Mouse (Mus musculus) gastrocnemius, adult 2 months (tissue): ENCODE data around the gene Kcne1. TPM values are rescaled to one million over a fixed set of nuclear protein-coding genes. Genes with fewer than 3 reads are reported as not detected.

Experiments
- DNase-seq: peaks from one replicate; pipeline ENCODE4 v3.0.0; 2022
- H3K27ac ChIP-seq: fragments of 200-600 bp; 2 replicates; pipeline ENCODE4 v1.8.1; 2022; ENCODE audit warnings: mild to moderate bottlenecking
- H3K4me3 ChIP-seq: fragments of 200-600 bp; 2 replicates; pipeline ENCODE4 v1.8.1; 2022; ENCODE audit warnings: mild to moderate bottlenecking, moderate library complexity
- CTCF ChIP-seq: fragments of 200-600 bp; IDR thresholded peaks from 2 replicates; pipeline ENCODE4 v1.8.1; 2022; ENCODE audit warnings: antibody characterized with exemption, mild to moderate bottlenecking, moderate library complexity
- intact Hi-C: fragments of 180-260 bp; cut with DNase I; formaldehyde crosslinking; loops from one replicate; pipeline ENCODE4 v1.15.1; 2025
- total RNA-seq, 2 experiments: library from RNA; stranded (reverse); gene quantifications; 2 replicates each; pipeline ENCODE4 v1.2.3; 2021

Kcne1 gene
- total RNA-seq, 2 experiments from 2014 or later: not detected

- Histone ChIP-seq H3K27ac (no peak overlapping the region), H3K4me3 (no peak overlapping the region)
- peak; percentile 26; the same call in 1 of the 2 replicates for TF ChIP-seq CTCF
- intact Hi-C loops: loop anchor here (5.0 kb wide), 2 partner anchors 41 to 94 kb away; no protein-coding TSS in a partner anchor
- DNase-seq: no peak
Observed at GRCm38 (mm10) chr16:92383412-92383811, 24.1 kb upstream of the Kcne1 start.

- TF ChIP-seq CTCF: no peak
- Histone ChIP-seq H3K27ac (no peak overlapping the region), H3K4me3 (no peak overlapping the region)
- DNase-seq: no peak
- intact Hi-C loops: loop anchor here (5.0 kb wide), 2 partner anchors 40 to 95 kb away; no protein-coding TSS in a partner anchor
Observed at GRCm38 (mm10) chr16:92382508-92382907, 23.2 kb upstream of the Kcne1 start.

GRCm38 (mm10) chr16:92381092-92381491, 21.8 kb upstream of the Kcne1 start:
- intact Hi-C loops: loop anchor here (5.0 kb wide), 2 partner anchors 39 to 96 kb away; no protein-coding TSS in a partner anchor
- H3K27ac ChIP-seq: no peak overlapping the region
- H3K4me3 ChIP-seq: no peak overlapping the region
- no peak for TF ChIP-seq CTCF
- DNase-seq: no peak

- Histone ChIP-seq H3K4me3 (no peak overlapping the region), H3K27ac (no peak overlapping the region)
- no peak for DNase-seq
- TF ChIP-seq CTCF: no peak
- intact Hi-C loops: no loop called here
Observed at GRCm38 (mm10) chr16:92376976-92377375, 17.7 kb upstream of the Kcne1 start.

- intact Hi-C loops: no loop called here
Observed at GRCm38 (mm10) chr16:92371623-92372022, 12.4 kb upstream of the Kcne1 start.

GRCm38 (mm10) chr16:92369260-92369659, 10.0 kb upstream of the Kcne1 start:
- intact Hi-C loops: no loop called here
- peak; percentile 38 for DNase-seq
- no peak overlapping the region for H3K27ac ChIP-seq
- no peak overlapping the region for H3K4me3 ChIP-seq
- no peak for TF ChIP-seq CTCF

More at GRCm38 (mm10) chr16:92371623-92372022, 12.4 kb upstream of the Kcne1 start:
- DNase-seq: no peak
- Histone ChIP-seq H3K27ac (no peak overlapping the region), H3K4me3 (no peak overlapping the region)
- TF ChIP-seq CTCF: no peak

GRCm38 (mm10) chr16:92365477-92365876, 6.2 kb upstream of the Kcne1 start:
- DNase-seq: no peak
- no peak for TF ChIP-seq CTCF
- intact Hi-C loops: no loop called here
- no peak overlapping the region for H3K27ac ChIP-seq
- H3K4me3 ChIP-seq: no peak overlapping the region

- intact Hi-C loops: no loop called here
- no peak overlapping the region for H3K4me3 ChIP-seq
- TF ChIP-seq CTCF: no peak
- peak; percentile 8 for DNase-seq
- H3K27ac ChIP-seq: no peak overlapping the region
Observed at GRCm38 (mm10) chr16:92360711-92361110, 1.4 kb upstream of the Kcne1 start.

GRCm38 (mm10) chr16:92358734-92359133, 534 bp downstream of the Kcne1 start:
- no peak overlapping the region for H3K27ac ChIP-seq
- no peak for DNase-seq
- TF ChIP-seq CTCF: no peak
- H3K4me3 ChIP-seq: no peak overlapping the region
- intact Hi-C loops: no loop called here

GRCm38 (mm10) chr16:92357566-92357965, 1.7 kb downstream of the Kcne1 start:
- no peak for DNase-seq
- no peak for TF ChIP-seq CTCF
- intact Hi-C loops: no loop called here
- H3K27ac ChIP-seq: no peak overlapping the region
- H3K4me3 ChIP-seq: no peak overlapping the region

GRCm38 (mm10) chr16:92357023-92357422, 2.2 kb downstream of the Kcne1 start:
- TF ChIP-seq CTCF: no peak
- intact Hi-C loops: no loop called here
- no peak overlapping the region for H3K27ac ChIP-seq
- no peak for DNase-seq
- H3K4me3 ChIP-seq: no peak overlapping the region

GRCm38 (mm10) chr16:92355982-92356381, 3.3 kb downstream of the Kcne1 start:
- TF ChIP-seq CTCF: no peak
- intact Hi-C loops: no loop called here
- Histone ChIP-seq H3K4me3 (no peak overlapping the region), H3K27ac (no peak overlapping the region)
- no peak for DNase-seq

- intact Hi-C loops: no loop called here
- DNase-seq: no peak
Observed at GRCm38 (mm10) chr16:92355366-92355765, 3.9 kb downstream of the Kcne1 start.

GRCm38 (mm10) chr16:92353897-92354296, 5.4 kb downstream of the Kcne1 start:
- intact Hi-C loops: no loop called here
- no peak for DNase-seq
- Histone ChIP-seq H3K4me3 (no peak overlapping the region), H3K27ac (no peak overlapping the region)
- TF ChIP-seq CTCF: no peak

More at GRCm38 (mm10) chr16:92355366-92355765, 3.9 kb downstream of the Kcne1 start:
- Histone ChIP-seq H3K27ac (no peak overlapping the region), H3K4me3 (no peak overlapping the region)
- no peak for TF ChIP-seq CTCF
